Mouse (Mus musculus) cerebellum, adult 2 months (tissue): ENCODE data around the gene Arhgef38.

Experiments
- CTCF ChIP-seq: fragments of 200-500 bp; IDR thresholded peaks from 2 replicates; pipeline ENCODE4 v1.5.1; 2011; ENCODE audit warnings: low read depth, mild to moderate bottlenecking, control low read depth, low read length, moderate library complexity, borderline replicate concordance; ENCODE audit not compliant: insufficient read depth
- POLR2A ChIP-seq: fragments of 200-500 bp; IDR thresholded peaks from 2 replicates; pipeline ENCODE4 v1.6.1; 2011; ENCODE audit warnings: low read length, control low read depth, borderline replicate concordance; ENCODE audit not compliant: insufficient read depth

- TF ChIP-seq POLR2A = no peak
- TF ChIP-seq CTCF = no peak
These were observed 83.1 kb downstream of the Arhgef38 start for GRCm38 (mm10) chr3:133151629-133152028.
